Comparison of ENCODE assay signal across 11 mouse cellular contexts in the genomic region with DNA sequence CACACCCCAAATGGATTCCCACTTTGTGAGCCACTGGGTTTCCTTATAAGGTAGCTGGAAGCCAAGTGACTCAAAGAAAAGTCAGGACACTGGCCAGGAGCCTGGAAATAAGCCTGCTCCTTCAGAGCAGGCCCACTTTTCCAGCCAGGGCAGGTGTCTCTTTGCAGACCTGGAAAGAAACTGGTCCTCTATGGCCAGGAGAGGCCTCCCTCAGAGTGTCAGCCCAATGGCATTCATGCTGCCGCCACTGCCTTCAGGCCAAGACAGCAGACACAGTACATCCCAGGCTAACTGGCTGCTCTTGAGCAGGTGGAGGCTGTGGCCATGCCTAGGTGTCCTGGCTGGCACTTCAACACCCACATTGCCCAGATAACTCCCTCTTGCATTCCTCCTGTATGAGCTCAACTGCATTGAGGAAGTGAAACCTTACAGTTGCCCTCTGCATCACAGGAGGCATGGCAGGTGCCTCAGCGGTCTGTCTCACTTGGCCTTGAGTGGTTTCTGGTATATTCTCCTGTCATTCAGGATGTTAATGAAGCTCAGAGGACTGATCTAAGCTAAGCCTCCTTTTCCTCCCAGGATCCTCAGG. TPM values are rescaled to one million over a fixed set of nuclear protein-coding genes. Genes with fewer than 3 reads are reported as not detected.
A peak's percentile ranks its signal among the peaks of the same experiment; 100 is the strongest.
DNase-seq lines count a peak whose midpoint lies in the region; ATAC-seq and TF ChIP-seq lines count a peak whose summit lies in the region.
"Had no signal": no experiment of that assay in that cellular context is flagged by ENCODE, and none has a peak within 500 bp of the region (broad histone marks: within the 10 kb centered on the region; RNA-seq: fewer than 3 reads in every experiment).

No protein-coding gene starts in this region.

- no peak overlapping the region for H3K9ac ChIP-seq in midbrain, embryonic 14.5 days (replicated peaks; ENCODE audit: low read length)
- H3K9ac ChIP-seq in midbrain, embryonic 11.5 days (ENCODE audit: low read length), result no peak overlapping the region
- no peak overlapping the region for H3K9ac ChIP-seq in lung, embryonic 15.5 days
- no peak overlapping the region for H3K9ac ChIP-seq in stomach, embryonic 15.5 days

- no peaks in the 10 kb centered on the region for H3K27me3 ChIP-seq in midbrain, embryonic 14.5 days (ENCODE audit: control insufficient read depth, insufficient read depth, low read length)
- H3K27me3 ChIP-seq in midbrain, embryonic 11.5 days (ENCODE audit: control insufficient read depth, insufficient read depth, low read length), result no peaks in the 10 kb centered on the region
- H3K27me3 ChIP-seq in lung, embryonic 15.5 days, result no peaks in the 10 kb centered on the region
- no peaks in the 10 kb centered on the region for H3K27me3 ChIP-seq in stomach, embryonic 15.5 days (replicated peaks)

- DNase-seq in gastrocnemius, adult 2 months, result no peak
- no peak for DNase-seq in gastrocnemius, adult 8-10 months (ENCODE audit: low spot score in 2 of 2)
- DNase-seq in midbrain, embryonic 14.5 days, result no peak
- DNase-seq in midbrain, embryonic 11.5 days (ENCODE audit: low spot score, missing footprints), result no peak
- DNase-seq in thymus, postnatal 36 days, result no peak
- no peak for DNase-seq in c-Kit-positive CD71-positive TER-119-positive erythroid progenitor cells, embryonic 14.5 days (ENCODE audit: low spot score)
- DNase-seq: adrenal gland, adult 2 months; gastrocnemius, postnatal 14 days; layer of hippocampus, adult 9-11 months had no signal

- H3K27ac ChIP-seq in gastrocnemius, adult 2 months, result peak overlapping the region; percentile 61
- 0 out of 2 replicates have a peak overlapping the region, but pooled peaks have one; percentile 45 for H3K27ac ChIP-seq in midbrain, embryonic 14.5 days (replicated peaks; ENCODE audit: low read depth, low read length)
- no peak overlapping the region for H3K27ac ChIP-seq in midbrain, embryonic 11.5 days (ENCODE audit: low read depth, low read length)
- peak overlapping the region; percentile 83 for H3K27ac ChIP-seq in lung, embryonic 15.5 days
- H3K27ac ChIP-seq in stomach, embryonic 15.5 days, result peak overlapping the region; percentile 33; the same call in 1 of the 2 replicates

- no peak overlapping the region for H3K4me3 ChIP-seq in gastrocnemius, adult 2 months
- H3K4me3 ChIP-seq in midbrain, embryonic 14.5 days (replicated peaks; ENCODE audit: low read depth, low read length), result no peak overlapping the region
- H3K4me3 ChIP-seq in midbrain, embryonic 11.5 days (ENCODE audit: low read depth, low read length), result no peak overlapping the region
- no peak overlapping the region for H3K4me3 ChIP-seq in lung, embryonic 15.5 days
- H3K4me3 ChIP-seq in stomach, embryonic 15.5 days (replicated peaks), result no peak overlapping the region

- intact Hi-C loops in gastrocnemius, adult 2 months (cut with DNase I), result no loop called here

- 86% methylated on average over 2 of the region's 2 CpGs for WGBS in midbrain, embryonic 14.5 days
- 74% methylated on average over 2 of the region's 2 CpGs for WGBS in midbrain, embryonic 11.5 days
- WGBS in lung, embryonic 15.5 days, result 53% methylated on average over 2 of the region's 2 CpGs
- WGBS in stomach, embryonic 15.5 days, result 71% methylated on average over 2 of the region's 2 CpGs

- H3K9me3 ChIP-seq in midbrain, embryonic 14.5 days (ENCODE audit: control insufficient read depth, low read length), result no peaks in the 10 kb centered on the region
- H3K9me3 ChIP-seq in midbrain, embryonic 11.5 days (ENCODE audit: control insufficient read depth, low read length), result no peaks in the 10 kb centered on the region
- H3K9me3 ChIP-seq in lung, embryonic 15.5 days, result no peaks in the 10 kb centered on the region
- H3K9me3 ChIP-seq in stomach, embryonic 15.5 days, result no peaks in the 10 kb centered on the region

- H3K4me2 ChIP-seq in midbrain, embryonic 14.5 days (ENCODE audit: low read length), result no peak overlapping the region
- H3K4me2 ChIP-seq in midbrain, embryonic 11.5 days, result no peak overlapping the region
- H3K4me2 ChIP-seq in lung, embryonic 15.5 days, result 0 out of 2 replicates have a peak overlapping the region, but pooled peaks have one; percentile 5
- no peak overlapping the region for H3K4me2 ChIP-seq in stomach, embryonic 15.5 days

- no peaks in the 10 kb centered on the region for H3K4me1 ChIP-seq in midbrain, embryonic 14.5 days (ENCODE audit: control insufficient read depth, insufficient read depth, low read length)
- no peaks in the 10 kb centered on the region for H3K4me1 ChIP-seq in midbrain, embryonic 11.5 days (ENCODE audit: control insufficient read depth, insufficient read depth, low read length)
- peaks cover 62% of the 10 kb centered on the region for H3K4me1 ChIP-seq in lung, embryonic 15.5 days
- H3K4me1 ChIP-seq in stomach, embryonic 15.5 days, result peaks cover 35% of the 10 kb centered on the region

- TF ChIP-seq CTCF in gastrocnemius, adult 2 months (IDR thresholded peaks at IDR 0.05), result no peak

- H3K36me3 ChIP-seq in midbrain, embryonic 14.5 days (ENCODE audit: control insufficient read depth, insufficient read depth, low read length), result no peaks in the 10 kb centered on the region
- no peaks in the 10 kb centered on the region for H3K36me3 ChIP-seq in midbrain, embryonic 11.5 days (ENCODE audit: control insufficient read depth, insufficient read depth, low read length)
- no peaks in the 10 kb centered on the region for H3K36me3 ChIP-seq in lung, embryonic 15.5 days
- H3K36me3 ChIP-seq in stomach, embryonic 15.5 days, result 0 out of 2 replicates have a peak, but pooled peaks cover 3% of the 10 kb centered on the region

- ATAC-seq in midbrain, embryonic 14.5 days (ENCODE audit: low FRiP score, low TSS enrichment), result no peak
- ATAC-seq in midbrain, embryonic 11.5 days (ENCODE audit: low FRiP score), result no peak
- ATAC-seq in lung, embryonic 15.5 days (ENCODE audit: borderline replicate concordance, extremely low read depth, low FRiP score, low TSS enrichment), result peak; percentile 36; the same call in 1 of the 2 replicates
- ATAC-seq in stomach, embryonic 15.5 days (ENCODE audit: insufficient read depth, low FRiP score, low read depth), result no peak

RNA-seq across cellular contexts. Expression of a gene that starts 12.3 kb away (rescaled TPM):
- total RNA-seq in gastrocnemius, adult 2 months (2021), result 1 to 10 TPM; 1.5 to 2.0 TPM
- 1 to 10 TPM in 2 of 4 experiments, under 1 TPM in 2; 0.56 to 1.7 (median 1.2) TPM for total RNA-seq in gastrocnemius, adult 8-10 months (2022)
- 11.0 and 11.2 TPM in 2 replicates for polyA plus RNA-seq in midbrain, embryonic 14.5 days (2014; fragmentation: Nextera tagmentation; extraction: Ambion mirVana)
- 9.0 and 9.8 TPM in 2 replicates for polyA plus RNA-seq in midbrain, embryonic 11.5 days (2014; fragmentation: Nextera tagmentation; extraction: Ambion mirVana)
- 26.2 and 28.9 TPM in 2 replicates for polyA plus RNA-seq in lung, embryonic 15.5 days (2015; fragmentation: Nextera tagmentation; extraction: Ambion mirVana)
- polyA plus RNA-seq in stomach, embryonic 15.5 days (2015; fragmentation: Nextera tagmentation; extraction: Ambion mirVana), result 24.8 and 30.9 TPM in 2 replicates

RNA-seq across cellular contexts. Expression of a gene that starts 41.6 kb away (rescaled TPM):
- total RNA-seq in gastrocnemius, adult 2 months (2021), result 10 to 100 TPM; 29.6 to 31.3 TPM
- 10 to 100 TPM; 26.4 to 32.0 (median 30.1) TPM for total RNA-seq in gastrocnemius, adult 8-10 months (2022)
- polyA plus RNA-seq in midbrain, embryonic 14.5 days (2014; fragmentation: Nextera tagmentation; extraction: Ambion mirVana), result 100 and 104 TPM in 2 replicates
- 85.4 and 91.8 TPM in 2 replicates for polyA plus RNA-seq in midbrain, embryonic 11.5 days (2014; fragmentation: Nextera tagmentation; extraction: Ambion mirVana)
- 99.3 and 100 TPM in 2 replicates for polyA plus RNA-seq in lung, embryonic 15.5 days (2015; fragmentation: Nextera tagmentation; extraction: Ambion mirVana)
- 79.4 and 86.0 TPM in 2 replicates for polyA plus RNA-seq in stomach, embryonic 15.5 days (2015; fragmentation: Nextera tagmentation; extraction: Ambion mirVana)
